Mouse (Mus musculus) layer of hippocampus, postnatal 36 days (tissue): Measurements from ENCODE around the gene 3110001I22Rik. TPM values are rescaled to one million over a fixed set of nuclear protein-coding genes. Genes with fewer than 3 reads are reported as not detected.

Source experiments
- DNase-seq, 2 experiments: peaks; one replicate each; pipeline ENCODE4 v3.0.0; 2022
- total RNA-seq, 2 experiments: library from RNA; stranded (reverse); gene quantifications; 2 replicates each; pipeline ENCODE4 v1.2.3; 2021

The 3110001I22Rik gene
- total RNA-seq, 2 experiments from 2014 or later: 5.4 to 6.9 TPM

GRCm38 (mm10) chr16:13722937-13723336, 51.2 kb downstream of the 3110001I22Rik start:
- no peak for DNase-seq

GRCm38 (mm10) chr16:13727811-13728335, 56.1 kb downstream of the 3110001I22Rik start:
- no peak for DNase-seq

Other genes with a start within 250 kb of the 3110001I22Rik start
- 10 to 100 TPM; 24.2 to 25.4 TPM for gene Parn, start 3.8 kb upstream of the 3110001I22Rik start, total RNA-seq
- 10 to 100 TPM; 37.3 to 39.8 TPM for gene Bfar, start 71 bp upstream of the 3110001I22Rik start, total RNA-seq
- gene Pla2g10, start 59.1 kb downstream of the 3110001I22Rik start, total RNA-seq: not detected
- 10 to 100 TPM; 51.2 to 51.4 TPM for gene Rrn3, start 108.8 kb downstream of the 3110001I22Rik start, total RNA-seq
- 10 to 100 TPM; 78.6 to 95.1 TPM for gene Ntan1, start 146.9 kb downstream of the 3110001I22Rik start, total RNA-seq
- gene Pdxdc1, start 231.2 kb downstream of the 3110001I22Rik start, total RNA-seq: 10 to 100 TPM; 69.6 to 79.3 TPM
- 10 to 100 TPM; 74.0 to 82.2 TPM for gene Mpv17l, start 231.2 kb downstream of the 3110001I22Rik start, total RNA-seq